Mouse (Mus musculus) spleen, adult 2 months (tissue): Measurements from ENCODE around the gene Agbl4. TPM values are rescaled to one million over a fixed set of nuclear protein-coding genes. Genes with fewer than 3 reads are reported as not detected.

Experiments used
- DNase-seq, 2 experiments: peaks; one replicate each; pipeline versions ENCODE4 v3.0.0 to v3.0.0-alpha.2; 2012 to 2021; ENCODE audit warnings: low spot score in 2 of 2, low read depth in 1 of 2
- H3K27ac ChIP-seq: fragments of 200-500 bp; 2 replicates; pipeline ENCODE4 v1.5.1; 2012; ENCODE audit warnings: low read length, inconsistent platforms; ENCODE audit not compliant: insufficient read depth
- H3K27me3 ChIP-seq: fragments of 200-500 bp; 2 replicates; pipeline ENCODE4 v1.6.1; 2012; ENCODE audit warnings: mild to moderate bottlenecking, moderate library complexity, low read length, inconsistent platforms; ENCODE audit not compliant: control insufficient read depth, insufficient read depth
- H3K36me3 ChIP-seq: fragments of 200-500 bp; 2 replicates; pipeline ENCODE4 v1.6.1; 2012; ENCODE audit warnings: mild to moderate bottlenecking, low read length, inconsistent platforms; ENCODE audit not compliant: control insufficient read depth, insufficient read depth
- H3K4me1 ChIP-seq: fragments of 200-500 bp; 2 replicates; pipeline ENCODE4 v1.6.1; 2011; ENCODE audit warnings: inconsistent platforms; ENCODE audit not compliant: control insufficient read depth, insufficient read depth, insufficient read length
- H3K4me3 ChIP-seq: fragments of 200-500 bp; 2 replicates; pipeline ENCODE4 v1.5.1; 2011; ENCODE audit warnings: mild to moderate bottlenecking, inconsistent platforms; ENCODE audit not compliant: insufficient read depth, insufficient read length; ENCODE audit errors: extremely low read depth
- CTCF ChIP-seq: fragments of 200-500 bp; IDR thresholded peaks from 2 replicates; pipeline ENCODE4 v1.5.1; 2011; ENCODE audit warnings: mild to moderate bottlenecking, inconsistent platforms; ENCODE audit not compliant: insufficient read depth, insufficient read length, insufficient replicate concordance; ENCODE audit errors: extremely low read depth
- POLR2A ChIP-seq: fragments of 200-500 bp; IDR thresholded peaks from 2 replicates; pipeline ENCODE4 v1.6.1; 2011; ENCODE audit warnings: low read depth, low read length, inconsistent platforms
- WGBS: fragments of 180-500 bp; shearing (Covaris S2); methylation state at CpG from one replicate; pipeline ENCODE4 v1.1.7; 2018; 5-methylcytosine and 5-hydroxymethylcytosine counted together
- polyA plus RNA-seq: library from polyadenylated mRNA; depleted of rRNA; stranded (reverse); fragments of >200 nt; gene quantifications from 2 replicates; pipeline ENCODE4 v1.2.3, GENCODE M21; 2012

The Agbl4 gene
- polyA plus RNA-seq, 1 experiment = 0.18 TPM

GRCm38 (mm10) chr4:110427653-110428052, 30.2 kb downstream of the Agbl4 start:
- no peak for TF ChIP-seq CTCF
- TF ChIP-seq POLR2A = no peak
- no peaks in the 10 kb centered on the region for H3K4me1 ChIP-seq
- no peak for DNase-seq
- H3K27ac ChIP-seq = no peak overlapping the region
- no peaks in the 10 kb centered on the region for H3K36me3 ChIP-seq
- no peak overlapping the region for H3K4me3 ChIP-seq
- no peaks in the 10 kb centered on the region for H3K27me3 ChIP-seq

- 36% methylated on average over 1 of the region's 1 CpGs for WGBS
- Histone ChIP-seq H3K27ac (no peak overlapping the region), H3K4me3 (no peak overlapping the region), H3K4me1 (no peaks in the 10 kb centered on the region), H3K36me3 (no peaks in the 10 kb centered on the region), H3K27me3 (no peaks in the 10 kb centered on the region)
- no peak for DNase-seq
- TF ChIP-seq POLR2A (no peak), CTCF (no peak)
These were observed 96.9 kb downstream of the Agbl4 start for GRCm38 (mm10) chr4:110494371-110494770.

- no peaks in the 10 kb centered on the region for H3K27me3 ChIP-seq
- DNase-seq = no peak
- 80% methylated on average over 4 of the region's 4 CpGs for WGBS
- no peaks in the 10 kb centered on the region for H3K4me1 ChIP-seq
- TF ChIP-seq POLR2A (no peak), CTCF (no peak)
- no peaks in the 10 kb centered on the region for H3K36me3 ChIP-seq
- no peak overlapping the region for H3K4me3 ChIP-seq
- H3K27ac ChIP-seq = no peak overlapping the region
These were observed 132.3 kb downstream of the Agbl4 start for GRCm38 (mm10) chr4:110529804-110530203.

GRCm38 (mm10) chr4:110549223-110549622, 151.8 kb downstream of the Agbl4 start:
- Histone ChIP-seq H3K4me1 (no peaks in the 10 kb centered on the region), H3K4me3 (no peak overlapping the region), H3K27me3 (no peaks in the 10 kb centered on the region), H3K36me3 (no peaks in the 10 kb centered on the region), H3K27ac (no peak overlapping the region)
- WGBS = 66% methylated on average over 3 of the region's 3 CpGs
- no peak for DNase-seq
- TF ChIP-seq POLR2A (no peak), CTCF (no peak)

GRCm38 (mm10) chr4:110597726-110598283, 200.3 kb downstream of the Agbl4 start:
- Histone ChIP-seq H3K36me3 (no peaks in the 10 kb centered on the region), H3K4me1 (no peaks in the 10 kb centered on the region), H3K4me3 (no peak overlapping the region), H3K27me3 (no peaks in the 10 kb centered on the region), H3K27ac (no peak overlapping the region)
- TF ChIP-seq CTCF = no peak
- TF ChIP-seq POLR2A = no peak
- 70% methylated on average over 4 of the region's 4 CpGs for WGBS
- no peak for DNase-seq

GRCm38 (mm10) chr4:110641417-110641816, 244.0 kb downstream of the Agbl4 start:
- 93% methylated on average over 3 of the region's 3 CpGs for WGBS
- H3K36me3 ChIP-seq = no peaks in the 10 kb centered on the region
- H3K27me3 ChIP-seq = no peaks in the 10 kb centered on the region
- DNase-seq = no peak
- H3K4me3 ChIP-seq = no peak overlapping the region
- no peak for TF ChIP-seq POLR2A
- no peak for TF ChIP-seq CTCF
- H3K27ac ChIP-seq = no peak overlapping the region
- no peaks in the 10 kb centered on the region for H3K4me1 ChIP-seq

- Histone ChIP-seq H3K36me3 (no peaks in the 10 kb centered on the region), H3K27ac (no peak overlapping the region), H3K27me3 (no peaks in the 10 kb centered on the region), H3K4me3 (no peak overlapping the region), H3K4me1 (no peaks in the 10 kb centered on the region)
- 84% methylated on average over 2 of the region's 2 CpGs for WGBS
- no peak for DNase-seq
- no peak for TF ChIP-seq POLR2A
- no peak for TF ChIP-seq CTCF
These were observed 265.5 kb downstream of the Agbl4 start for GRCm38 (mm10) chr4:110662940-110663339.
